Mouse (Mus musculus) heart, embryonic 12.5 days (tissue): ENCODE results near the gene Cck. TPM values are rescaled to one million over a fixed set of nuclear protein-coding genes. Genes with fewer than 3 reads are reported as not detected.
"Not testable (repeated sequence)": the region's sequence is repeated elsewhere in the genome, so short reads cannot be mapped to it uniquely, and the experiment has no call there.

Source experiments
- ATAC-seq: fragments of 200-750 bp; cut with Nextera tagmentation; 2 replicates; pipeline ENCODE4 v1.8.0; 2017; ENCODE audit warnings: moderate TSS enrichment, moderate library complexity; ENCODE audit not compliant: insufficient number of reproducible peaks, low FRiP score
- H3K27ac ChIP-seq: fragments of 300-500 bp; sonication (generic); 2 replicates; pipeline ENCODE4 v1.5.1; 2016; ENCODE audit warnings: mild to moderate bottlenecking, moderate library complexity; ENCODE audit not compliant: poor library complexity, severe bottlenecking
- H3K27me3 ChIP-seq: fragments of 300-500 bp; sonication (generic); replicated peaks from 2 replicates; pipeline ENCODE4 v1.6.1; 2016; ENCODE audit warnings: mild to moderate bottlenecking, moderate library complexity
- H3K36me3 ChIP-seq: fragments of 300-500 bp; sonication (generic); 2 replicates; pipeline ENCODE4 v1.6.1; 2016; ENCODE audit warnings: mild to moderate bottlenecking, moderate library complexity
- H3K4me1 ChIP-seq: fragments of 300-500 bp; sonication (generic); replicated peaks from 2 replicates; pipeline ENCODE4 v1.6.1; 2016; ENCODE audit warnings: mild to moderate bottlenecking
- H3K4me2 ChIP-seq: fragments of 300-500 bp; sonication (generic); 2 replicates; pipeline ENCODE4 v1.6.1; 2016; ENCODE audit warnings: mild to moderate bottlenecking, moderate library complexity
- H3K4me3 ChIP-seq: fragments of 300-500 bp; sonication (generic); 2 replicates; pipeline ENCODE4 v1.5.1; 2016; ENCODE audit warnings: mild to moderate bottlenecking
- H3K9ac ChIP-seq: fragments of 300-500 bp; sonication (generic); 2 replicates; pipeline ENCODE4 v1.6.1; 2016; ENCODE audit warnings: mild to moderate bottlenecking, moderate library complexity
- H3K9me3 ChIP-seq: fragments of 300-500 bp; sonication (generic); replicated peaks from 2 replicates; pipeline ENCODE4 v1.6.1; 2016; ENCODE audit warnings: mild to moderate bottlenecking, moderate library complexity
- WGBS: fragments of 180-500 bp; shearing (Covaris S2); methylation state at CpG from one replicate; pipeline ENCODE4 v1.1.7; 2016; 5-methylcytosine and 5-hydroxymethylcytosine counted together
- polyA plus RNA-seq: library from polyadenylated mRNA; unstranded; fragments of >200 nt; fragmentation: Nextera tagmentation; extraction: Ambion mirVana; gene quantifications from 2 replicates; pipeline ENCODE4 v1.2.1, GENCODE M21; 2016

Gene Cck
- polyA plus RNA-seq, 1 experiment from 2014 or later, result 1.1 TPM

- WGBS, result 67% methylated on average over 2 of the region's 2 CpGs
- H3K4me2 ChIP-seq, result no peak overlapping the region
- no peak overlapping the region for H3K27ac ChIP-seq
- H3K36me3 ChIP-seq, result peaks cover 65% of the 10 kb centered on the region
- ATAC-seq, result no peak
- no peak overlapping the region for H3K9ac ChIP-seq
- no peak overlapping the region for H3K4me3 ChIP-seq
- no peaks in the 10 kb centered on the region for H3K27me3 ChIP-seq
- no peaks in the 10 kb centered on the region for H3K9me3 ChIP-seq
- peaks cover 10% of the 10 kb centered on the region; the same call in 1 of the 2 replicates for H3K4me1 ChIP-seq
These were observed 35.5 kb downstream of the Cck start for GRCm38 (mm10) chr9:121459950-121460349.

- Histone ChIP-seq H3K9me3 (no peaks in the 10 kb centered on the region), H3K36me3 (peaks cover 67% of the 10 kb centered on the region), H3K4me2 (no peak overlapping the region), H3K4me1 (peaks cover 10% of the 10 kb centered on the region; the same call in 1 of the 2 replicates), H3K27ac (no peak overlapping the region), H3K4me3 (no peak overlapping the region), H3K9ac (no peak overlapping the region), H3K27me3 (no peaks in the 10 kb centered on the region)
- 27% methylated on average over 8 of the region's 8 CpGs for WGBS
- ATAC-seq, result no peak
These were observed 37.0 kb downstream of the Cck start for GRCm38 (mm10) chr9:121458466-121458865.

DNA sequence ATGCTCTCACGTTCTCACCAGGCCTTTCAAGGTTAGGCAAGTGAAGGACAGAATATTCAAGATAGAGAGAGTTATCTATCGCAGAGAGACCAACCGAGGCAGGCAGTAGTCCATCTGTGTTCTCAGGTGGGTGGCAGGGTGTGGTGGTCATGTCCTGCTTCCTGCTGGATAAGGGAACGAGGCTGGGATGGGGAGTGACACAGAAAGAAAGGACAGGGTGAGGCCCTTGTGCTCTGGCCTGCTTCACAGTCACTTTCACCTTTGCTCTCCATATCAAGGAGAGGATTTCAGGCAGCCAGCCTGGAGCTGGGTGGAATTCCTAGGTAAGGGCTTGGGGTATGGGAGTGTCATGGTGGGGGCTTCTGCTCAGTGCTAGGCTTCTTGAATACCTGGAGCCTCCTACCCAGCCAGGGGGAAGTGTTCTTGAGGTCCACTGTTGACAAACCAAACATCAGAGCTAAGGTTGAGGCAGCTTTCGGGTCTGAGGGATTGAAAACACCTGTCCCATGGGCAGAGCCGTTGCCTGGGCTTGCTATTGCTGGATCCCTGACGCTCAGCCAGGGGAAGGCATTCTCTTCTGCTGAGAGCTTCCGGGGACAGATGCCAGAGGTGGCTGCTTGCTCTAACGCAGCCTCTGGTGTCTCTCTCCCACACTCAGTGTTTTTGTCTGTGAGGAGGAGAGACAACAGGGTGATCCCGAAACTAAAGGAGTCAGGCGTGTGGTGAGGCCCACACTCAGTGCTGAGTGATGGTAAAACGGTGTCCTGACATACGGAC is 38.6 kb downstream of the Cck start:
- ATAC-seq, result no peak
- Histone ChIP-seq H3K9ac (no peak overlapping the region), H3K4me1 (peaks cover 17% of the 10 kb centered on the region), H3K27ac (no peak overlapping the region), H3K4me2 (no peak overlapping the region), H3K36me3 (peaks cover 67% of the 10 kb centered on the region), H3K9me3 (no peaks in the 10 kb centered on the region), H3K4me3 (no peak overlapping the region), H3K27me3 (no peaks in the 10 kb centered on the region)
- 66% methylated on average over 13 of the region's 13 CpGs for WGBS

GRCm38 (mm10) chr9:121454891-121455290 is 40.6 kb downstream of the Cck start:
- peaks cover 17% of the 10 kb centered on the region for H3K4me1 ChIP-seq
- H3K4me2 ChIP-seq, result no peak overlapping the region
- H3K27me3 ChIP-seq, result no peaks in the 10 kb centered on the region
- no peak overlapping the region for H3K27ac ChIP-seq
- no peaks in the 10 kb centered on the region for H3K9me3 ChIP-seq
- 88% methylated on average over 3 of the region's 3 CpGs for WGBS
- peaks cover 65% of the 10 kb centered on the region for H3K36me3 ChIP-seq
- no peak overlapping the region for H3K9ac ChIP-seq
- no peak for ATAC-seq
- no peak overlapping the region for H3K4me3 ChIP-seq

DNA sequence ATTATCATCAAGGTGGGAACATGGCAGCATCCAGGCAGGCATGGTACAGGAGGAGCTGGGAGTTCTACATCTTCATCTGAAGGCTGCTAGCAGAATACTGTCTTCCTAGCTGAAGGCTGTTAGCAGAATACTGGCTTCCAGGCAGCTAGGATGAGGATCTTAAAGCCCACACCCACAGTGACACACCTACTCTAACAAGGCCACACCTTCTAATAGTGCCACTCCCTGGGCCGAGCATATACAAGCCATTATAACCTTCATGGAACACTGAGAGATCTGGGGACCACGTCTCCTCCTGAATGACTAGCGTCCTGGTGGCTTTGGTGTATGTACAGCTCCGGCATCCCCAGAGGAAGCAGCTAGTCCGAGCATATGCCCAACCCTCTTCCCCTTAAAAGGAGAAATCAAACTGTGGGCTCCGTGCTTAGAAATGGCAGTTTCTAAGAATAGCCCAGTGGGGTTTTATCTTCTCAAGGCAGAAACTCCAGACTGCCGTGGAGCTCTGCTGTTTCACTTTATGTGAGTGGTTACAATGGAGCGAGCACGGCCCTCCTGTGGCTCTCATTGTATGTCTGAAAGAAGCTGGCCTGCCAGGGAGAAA is 43.1 kb downstream of the Cck start:
- H3K9me3 ChIP-seq, H3K27me3 ChIP-seq, ATAC-seq, H3K4me3 ChIP-seq: not testable (repeated sequence)
- Histone ChIP-seq H3K9ac (peak overlapping the region; percentile 10; the same call in 1 of the 2 replicates), H3K27ac (peak overlapping the region; percentile 65), H3K4me2 (peak overlapping the region; percentile 20; the same call in 1 of the 2 replicates), H3K36me3 (peaks cover 78% of the 10 kb centered on the region), H3K4me1 (peaks cover 17% of the 10 kb centered on the region)
- WGBS, result 32% methylated on average over 9 of the region's 9 CpGs

DNA sequence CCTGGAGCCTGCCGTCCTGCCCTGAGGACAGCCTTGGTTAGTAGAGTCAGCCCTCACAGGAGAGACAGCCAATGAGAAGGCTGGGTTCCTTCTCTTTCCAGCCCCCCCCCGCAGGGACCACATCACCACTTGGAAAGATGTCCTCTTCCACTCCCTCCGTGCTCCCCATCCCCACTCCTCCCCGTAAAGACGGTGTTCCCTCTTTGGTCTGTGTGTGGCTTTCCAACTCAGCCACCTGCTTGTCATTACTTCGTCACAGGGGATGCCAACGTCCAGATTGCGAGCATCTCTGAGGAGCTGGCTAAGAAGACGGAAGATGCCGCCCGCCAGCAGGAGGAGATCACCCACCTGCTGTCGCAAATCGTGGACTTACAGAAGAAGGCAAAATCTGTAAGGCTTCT is 49.1 kb downstream of the Cck start:
- no peak overlapping the region for H3K9ac ChIP-seq
- no peaks in the 10 kb centered on the region for H3K27me3 ChIP-seq
- no peak overlapping the region for H3K4me3 ChIP-seq
- no peak overlapping the region for H3K4me2 ChIP-seq
- 90% methylated on average over 13 of the region's 13 CpGs for WGBS
- no peak for ATAC-seq
- no peaks in the 10 kb centered on the region for H3K9me3 ChIP-seq
- H3K4me1 ChIP-seq, result 0 out of 2 replicates have a peak, but pooled peaks cover 2% of the 10 kb centered on the region
- H3K27ac ChIP-seq, result no peak overlapping the region
- peaks cover 88% of the 10 kb centered on the region for H3K36me3 ChIP-seq

DNA sequence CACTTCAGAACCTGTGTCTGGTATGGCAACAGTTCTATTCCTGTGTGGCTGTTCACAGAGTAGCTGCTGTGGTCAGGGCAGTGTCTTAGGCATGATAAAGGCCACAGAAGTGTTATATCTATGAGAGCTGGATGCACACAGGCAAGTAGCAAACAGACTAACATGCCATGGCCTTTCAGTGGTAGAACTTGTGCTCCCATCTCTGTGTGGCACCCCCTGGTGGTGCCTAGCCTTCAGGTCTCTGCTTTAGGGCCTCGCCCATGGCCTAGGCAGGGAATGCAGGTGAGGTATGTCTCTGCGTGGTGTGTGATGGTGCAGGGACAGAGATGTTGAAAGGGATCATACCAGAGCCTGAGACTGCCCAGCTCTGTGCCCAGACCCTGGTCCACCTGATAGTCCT is 50.1 kb downstream of the Cck start:
- H3K4me2 ChIP-seq, result no peak overlapping the region
- peaks cover 85% of the 10 kb centered on the region for H3K36me3 ChIP-seq
- H3K4me3 ChIP-seq, result no peak overlapping the region
- no peak overlapping the region for H3K27ac ChIP-seq
- no peak for ATAC-seq
- H3K9ac ChIP-seq, result no peak overlapping the region
- no peaks in the 10 kb centered on the region for H3K27me3 ChIP-seq
- 0 out of 2 replicates have a peak, but pooled peaks cover 3% of the 10 kb centered on the region for H3K4me1 ChIP-seq
- H3K9me3 ChIP-seq, result no peaks in the 10 kb centered on the region
- 79% methylated on average over 2 of the region's 2 CpGs for WGBS

- no peak overlapping the region for H3K9ac ChIP-seq
- H3K27ac ChIP-seq, result no peak overlapping the region
- no peak overlapping the region for H3K4me2 ChIP-seq
- WGBS, result 82% methylated on average over 3 of the region's 3 CpGs
- no peaks in the 10 kb centered on the region for H3K27me3 ChIP-seq
- H3K36me3 ChIP-seq, result peaks cover 76% of the 10 kb centered on the region
- H3K4me1 ChIP-seq, result 0 out of 2 replicates have a peak, but pooled peaks cover 3% of the 10 kb centered on the region
- no peak for ATAC-seq
- no peaks in the 10 kb centered on the region for H3K9me3 ChIP-seq
- no peak overlapping the region for H3K4me3 ChIP-seq
These were observed 51.2 kb downstream of the Cck start for GRCm38 (mm10) chr9:121444367-121444707.

- 0 out of 2 replicates have a peak, but pooled peaks cover 3% of the 10 kb centered on the region for H3K4me1 ChIP-seq
- 69% methylated on average over 31 of the region's 31 CpGs for WGBS
- H3K9ac ChIP-seq, result no peak overlapping the region
- no peak overlapping the region for H3K4me2 ChIP-seq
- H3K27ac ChIP-seq, result no peak overlapping the region
- no peak overlapping the region for H3K4me3 ChIP-seq
- H3K36me3 ChIP-seq, result peaks cover 71% of the 10 kb centered on the region
- no peaks in the 10 kb centered on the region for H3K9me3 ChIP-seq
- no peak for ATAC-seq
- no peaks in the 10 kb centered on the region for H3K27me3 ChIP-seq
These were observed 51.7 kb downstream of the Cck start for GRCm38 (mm10) chr9:121443696-121444366.

DNA sequence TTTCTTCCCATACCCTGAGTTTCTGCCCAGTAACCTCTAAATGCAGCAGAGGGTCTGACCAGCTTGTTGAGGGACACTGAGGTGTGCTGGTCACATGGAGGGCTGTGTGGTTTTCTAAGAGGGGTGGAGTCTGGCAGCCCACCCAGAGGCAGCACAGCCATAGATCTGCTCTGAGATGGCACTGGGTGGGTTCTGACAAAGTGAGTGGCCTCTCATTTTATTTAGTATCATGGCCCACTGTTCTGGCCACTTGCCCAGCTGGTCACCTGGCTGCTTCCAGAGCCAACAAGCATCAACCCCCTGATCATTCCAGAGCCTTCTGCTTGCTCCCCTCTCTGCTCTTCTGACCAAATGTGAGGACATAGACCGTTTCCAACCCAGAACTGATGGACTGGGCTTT is 53.3 kb downstream of the Cck start:
- ATAC-seq, result no peak
- H3K27me3 ChIP-seq, result no peaks in the 10 kb centered on the region
- H3K27ac ChIP-seq, result no peak overlapping the region
- peaks cover 54% of the 10 kb centered on the region for H3K36me3 ChIP-seq
- no peak overlapping the region for H3K4me2 ChIP-seq
- H3K9me3 ChIP-seq, result no peaks in the 10 kb centered on the region
- H3K9ac ChIP-seq, result no peak overlapping the region
- H3K4me1 ChIP-seq, result peaks cover 7% of the 10 kb centered on the region
- 94% methylated on average over 1 of the region's 1 CpGs for WGBS
- H3K4me3 ChIP-seq, result no peak overlapping the region
